Mouse (Mus musculus) MEL-GATA-1-ER (cell line): ENCODE results near the gene Rem1.

Experiments
- DNase-seq: peaks from one replicate; pipeline ENCODE4 v3.0.0-alpha.2; 2012; ENCODE audit warnings: low read depth; ENCODE audit errors: extremely low read depth

Gene Rem1

DNA sequence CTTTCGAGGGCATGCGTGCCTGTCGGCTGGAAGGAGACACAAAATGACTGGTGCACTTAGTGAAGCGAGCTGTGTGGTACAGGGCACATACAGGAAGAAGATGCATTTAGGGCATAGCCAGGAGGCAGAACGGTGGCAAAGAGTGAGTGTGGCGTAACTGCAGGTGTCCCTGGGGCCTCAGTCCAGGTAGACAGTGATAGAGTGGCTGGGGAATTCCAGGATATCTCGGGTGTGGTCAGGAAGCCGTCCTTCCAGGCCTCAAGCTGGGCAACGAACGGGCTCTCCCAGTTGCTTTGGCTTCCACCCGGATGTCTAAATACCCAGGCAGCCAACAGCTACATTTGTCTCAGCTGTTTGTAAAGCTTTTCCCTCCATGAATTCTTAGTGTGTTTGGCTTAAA lies 47.4 kb downstream of the Rem1 start:
- DNase-seq = no peak

GRCm38 (mm10) chr2:152675252-152675791 lies 48.6 kb downstream of the Rem1 start:
- no peak for DNase-seq

DNA sequence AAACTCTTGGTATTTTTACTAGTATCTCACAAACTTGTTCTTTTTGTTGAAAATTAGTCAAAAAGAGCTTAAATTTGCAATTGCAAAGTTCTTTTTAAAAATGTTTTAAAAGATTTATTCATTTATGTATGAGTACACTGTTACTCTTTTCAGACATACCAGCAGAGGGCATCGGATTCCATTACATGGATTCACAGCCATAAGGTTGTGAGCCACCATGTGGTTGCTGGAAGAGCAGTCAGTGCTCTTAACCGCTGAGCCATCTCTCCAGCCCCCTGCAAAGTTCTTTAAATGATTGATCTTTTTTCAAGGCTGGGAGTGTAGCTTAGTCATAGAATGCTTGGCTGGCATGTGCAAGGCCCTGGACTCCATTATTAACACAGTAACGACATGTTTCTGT lies 51.6 kb downstream of the Rem1 start:
- peak; percentile 34 for DNase-seq

GRCm38 (mm10) chr2:152678925-152679324 lies 52.2 kb downstream of the Rem1 start:
- DNase-seq = no peak

- no peak for DNase-seq
Measured at GRCm38 (mm10) chr2:152679701-152680355, 53.1 kb downstream of the Rem1 start.

- DNase-seq = no peak
Measured at GRCm38 (mm10) chr2:152683086-152683485, 56.3 kb downstream of the Rem1 start.
